Mouse (Mus musculus): ENCODE measurements around the gene Mrpl34.

GRCm38 (mm10) chr8:71483932-71484331 lies 19.2 kb downstream of the Mrpl34 start:
- no peak for TF ChIP-seq POLR2A (IDR thresholded peaks at IDR 0.05; ENCODE audit: borderline replicate concordance, extremely low read depth, insufficient read depth, insufficient read length, poor library complexity, severe bottlenecking)
- no peak for TF ChIP-seq CTCF (IDR thresholded peaks at IDR 0.05; ENCODE audit: borderline replicate concordance, extremely low read depth, insufficient read depth, insufficient read length)

Data from brain, embryonic 14.5 days (tissue).